18 mouse cellular contexts compared by ENCODE assay signal in the genomic region with DNA sequence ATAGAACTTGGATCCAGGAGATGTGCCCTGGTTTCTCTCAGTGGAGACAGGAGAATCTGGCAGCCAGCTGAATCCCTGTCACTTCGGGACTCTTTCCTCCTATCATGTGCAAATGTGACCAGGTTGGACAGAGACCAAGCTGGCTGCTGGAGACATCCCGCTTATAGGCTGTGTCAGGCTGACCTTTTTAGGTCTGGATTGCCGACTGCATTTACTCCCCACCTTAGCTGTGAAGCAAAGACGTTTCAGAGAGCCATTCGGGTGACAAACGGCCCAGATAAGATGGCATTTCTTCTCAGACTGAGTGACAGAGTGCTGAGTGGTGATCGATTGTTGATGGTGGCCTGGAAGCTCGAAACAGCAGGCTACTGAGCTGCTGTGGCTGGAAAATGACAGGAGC.
DNase-seq lines count a peak whose midpoint lies in the region; ATAC-seq lines count a peak whose summit lies in the region.
"Had no signal": no experiment of that assay in that cellular context is flagged by ENCODE, and none has a peak within 500 bp of the region (broad histone marks: within the 10 kb centered on the region; RNA-seq: fewer than 3 reads in every experiment).

No protein-coding gene starts in this region.

- WGBS in heart, embryonic 10.5 days = 14% methylated on average over 8 of the region's 8 CpGs
- 15% methylated on average over 8 of the region's 8 CpGs for WGBS in heart, embryonic 16.5 days

- peak overlapping the region; percentile 70 for H3K27ac ChIP-seq in heart, embryonic 10.5 days
- peak overlapping the region; percentile 66 for H3K27ac ChIP-seq in heart, embryonic 16.5 days (ENCODE audit: low read length)
- H3K27ac ChIP-seq: embryonic facial prominence, embryonic 15.5 days; kidney, postnatal 0 days; limb, embryonic 15.5 days; liver, embryonic 15.5 days; midbrain, embryonic 15.5 days; neural tube, embryonic 15.5 days; stomach, postnatal 0 days had no signal

- no peak overlapping the region for H3K4me3 ChIP-seq in heart, embryonic 10.5 days
- no peak overlapping the region for H3K4me3 ChIP-seq in heart, embryonic 16.5 days (ENCODE audit: low read length)
- H3K4me3 ChIP-seq: embryonic facial prominence, embryonic 15.5 days; limb, embryonic 15.5 days; liver, embryonic 15.5 days; midbrain, embryonic 15.5 days; neural tube, embryonic 15.5 days had no signal

- H3K9me3 ChIP-seq in heart, embryonic 10.5 days = no peaks in the 10 kb centered on the region
- H3K9me3 ChIP-seq in heart, embryonic 16.5 days (replicated peaks; ENCODE audit: control insufficient read depth, low read length) = no peaks in the 10 kb centered on the region
- H3K9me3 ChIP-seq: embryonic facial prominence, embryonic 15.5 days; limb, embryonic 15.5 days; liver, embryonic 15.5 days; midbrain, embryonic 15.5 days; neural tube, embryonic 15.5 days had no signal

- peak overlapping the region; percentile 36; the same call in 1 of the 2 replicates for H3K4me2 ChIP-seq in heart, embryonic 16.5 days (ENCODE audit: low read depth, low read length)
- H3K4me2 ChIP-seq: embryonic facial prominence, embryonic 15.5 days; limb, embryonic 15.5 days; liver, embryonic 15.5 days; midbrain, embryonic 15.5 days; neural tube, embryonic 15.5 days had no signal

- no peak overlapping the region; the same call in 1 of the 2 replicates for H3K9ac ChIP-seq in heart, embryonic 16.5 days (ENCODE audit: low read length)
- H3K9ac ChIP-seq: embryonic facial prominence, embryonic 15.5 days; limb, embryonic 15.5 days; liver, embryonic 15.5 days; midbrain, embryonic 15.5 days; neural tube, embryonic 15.5 days had no signal

- no peaks in the 10 kb centered on the region for H3K36me3 ChIP-seq in heart, embryonic 10.5 days
- H3K36me3 ChIP-seq in heart, embryonic 16.5 days (ENCODE audit: control insufficient read depth, insufficient read depth) = no peaks in the 10 kb centered on the region
- H3K36me3 ChIP-seq: embryonic facial prominence, embryonic 15.5 days; limb, embryonic 15.5 days; liver, embryonic 15.5 days; midbrain, embryonic 15.5 days; neural tube, embryonic 15.5 days had no signal

- peak; percentile 63 for DNase-seq in left cerebral cortex, postnatal 4 days
- DNase-seq in left cerebral cortex, postnatal 36 days (ENCODE audit: low spot score in 2 of 2) = no peak
- peak; percentile 79 for DNase-seq in heart, embryonic 10.5 days (ENCODE audit: low spot score)
- DNase-seq in kidney, postnatal 4 days = no peak
- DNase-seq in lung, postnatal 36 days = no peak
- no peak for DNase-seq in adrenal gland, adult 8-10 months
- DNase-seq: gastrocnemius, postnatal 10 days; kidney, adult 18-20 months; layer of hippocampus, postnatal 36 days had no signal

- intact Hi-C loops in left cerebral cortex, postnatal 4 days (cut with DNase I) = no loop called here
- intact Hi-C loops in left cerebral cortex, postnatal 36 days (cut with DNase I) = no loop called here

- H3K4me1 ChIP-seq in heart, embryonic 10.5 days = peaks cover 28% of the 10 kb centered on the region
- H3K4me1 ChIP-seq in heart, embryonic 16.5 days (ENCODE audit: control insufficient read depth, insufficient read depth, low read length) = 0 out of 2 replicates have a peak, but pooled peaks cover 2% of the 10 kb centered on the region
- H3K4me1 ChIP-seq: liver, embryonic 15.5 days; midbrain, embryonic 15.5 days; neural tube, embryonic 15.5 days had no signal

- peak; percentile 73 for ATAC-seq in heart, embryonic 16.5 days (replicated peaks; ENCODE audit: extremely low read depth, insufficient read depth, low FRiP score)
- ATAC-seq: forebrain, embryonic 16.5 days; midbrain, embryonic 15.5 days had no signal

- H3K27me3 ChIP-seq in heart, embryonic 10.5 days (ENCODE audit: insufficient read depth, poor library complexity, severe bottlenecking) = no peaks in the 10 kb centered on the region
- no peaks in the 10 kb centered on the region for H3K27me3 ChIP-seq in heart, embryonic 16.5 days (ENCODE audit: control insufficient read depth, insufficient read depth, low read length)
- H3K27me3 ChIP-seq: embryonic facial prominence, embryonic 15.5 days; limb, embryonic 15.5 days; liver, embryonic 15.5 days; midbrain, embryonic 15.5 days; neural tube, embryonic 15.5 days had no signal

Comparison
In these comparisons a context has a peak if more than half of its experiments do, and no peak if none do; other contexts are left out.
1. DNase-seq: peak in left cerebral cortex, postnatal 4 days (single experiment) and heart, embryonic 10.5 days (single experiment); none in left cerebral cortex, postnatal 36 days (0 of 2), kidney, postnatal 4 days (0 of 2), lung, postnatal 36 days (single experiment) and adrenal gland, adult 8-10 months (single experiment).